Mouse (Mus musculus): ENCODE measurements around the gene Nemp2. TPM values are rescaled to one million over a fixed set of nuclear protein-coding genes. Genes with fewer than 3 reads are reported as not detected.

Nemp2 gene
- total RNA-seq (2023), result 41.4 TPM

DNA sequence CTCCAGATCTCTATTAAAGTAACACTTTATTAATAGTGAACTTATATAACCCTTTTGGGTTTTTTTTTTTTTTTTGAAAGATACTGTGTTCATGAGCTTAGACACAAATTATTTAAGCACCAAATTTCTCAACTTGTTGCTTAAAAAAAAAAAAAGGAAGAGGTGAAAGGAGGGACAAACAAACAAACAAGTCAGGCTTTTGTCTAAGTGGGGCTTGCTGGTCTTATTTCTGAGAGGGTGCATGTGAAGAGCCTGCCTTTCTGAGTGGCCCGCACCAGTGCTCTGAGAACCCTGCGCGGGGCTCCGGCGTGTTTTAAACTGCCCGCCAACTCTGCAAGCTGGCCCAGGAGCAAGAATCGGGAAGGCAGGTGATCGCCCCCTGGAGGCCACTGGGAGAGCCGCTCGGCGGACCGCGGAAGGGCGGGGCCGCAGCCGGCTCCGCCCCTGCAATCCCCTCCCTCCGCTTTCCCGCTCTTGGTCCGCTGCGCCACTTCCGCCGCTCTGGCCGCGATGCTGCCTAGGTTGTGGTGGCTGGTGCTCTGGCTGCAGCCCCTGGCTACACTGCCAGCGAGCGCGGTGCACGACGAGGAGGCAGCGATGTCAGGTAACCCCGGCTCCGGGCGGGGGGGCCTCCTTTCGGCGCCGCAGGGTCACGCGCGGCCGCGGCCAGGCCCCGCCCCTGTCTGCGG is at the start of gene Nemp2:
TSS of gene Nemp2 (plus strand) at position 456 of the 689 bp plus-strand sequence.

Other genes with a start within 250 kb of the Nemp2 start
- 71.0 TPM for gene Nab1, start 130.0 kb upstream of the Nemp2 start, total RNA-seq (2023)
- 35.6 TPM for gene Mfsd6, start 96.8 kb downstream of the Nemp2 start, total RNA-seq (2023)
- 67.7 TPM for gene Inpp1, start 187.0 kb downstream of the Nemp2 start, total RNA-seq (2023)
- 14.2 TPM for gene Hibch, start 214.2 kb downstream of the Nemp2 start, total RNA-seq (2023)